Mouse (Mus musculus): ENCODE measurements around the gene Anxa11. TPM values are rescaled to one million over a fixed set of nuclear protein-coding genes. Genes with fewer than 3 reads are reported as not detected.
"Not testable (repeated sequence)": the region's sequence is repeated elsewhere in the genome, so short reads cannot be mapped to it uniquely, and the experiment has no call there.

Gene Anxa11
- polyA plus RNA-seq, 1 experiment from 2014 or later = 35.5 TPM

- H3K27me3 ChIP-seq (ENCODE audit: control insufficient read depth, insufficient read depth, low read length); H3K9me3 ChIP-seq (ENCODE audit: control insufficient read depth, low read depth, low read length); H3K4me1 ChIP-seq (ENCODE audit: control insufficient read depth, insufficient read depth, low read length); H3K27ac ChIP-seq (ENCODE audit: low read length); H3K36me3 ChIP-seq (ENCODE audit: control insufficient read depth, insufficient read depth, low read length); H3K4me3 ChIP-seq (ENCODE audit: low read depth, low read length); H3K9ac ChIP-seq (replicated peaks; ENCODE audit: low read depth, low read length); H3K4me2 ChIP-seq (replicated peaks; ENCODE audit: low read depth, low read length): not testable (repeated sequence)
- peak; percentile 81; the same call in 1 of the 2 replicates for ATAC-seq (ENCODE audit: insufficient number of reproducible peaks, insufficient read depth, low FRiP score, low read depth)
- WGBS = no CpG with 5 or more reads among the region's 3 CpGs
Measured at GRCm38 (mm10) chr14:25894566-25894965, 52.6 kb downstream of the Anxa11 start.

GRCm38 (mm10) chr14:25895686-25896085 is 53.7 kb downstream of the Anxa11 start:
- not testable (repeated sequence) for H3K4me2 ChIP-seq (replicated peaks; ENCODE audit: low read depth, low read length); H3K27me3 ChIP-seq (ENCODE audit: control insufficient read depth, insufficient read depth, low read length); H3K9ac ChIP-seq (replicated peaks; ENCODE audit: low read depth, low read length); ATAC-seq (ENCODE audit: insufficient number of reproducible peaks, insufficient read depth, low FRiP score, low read depth); H3K36me3 ChIP-seq (ENCODE audit: control insufficient read depth, insufficient read depth, low read length); H3K4me3 ChIP-seq (ENCODE audit: low read depth, low read length); H3K27ac ChIP-seq (ENCODE audit: low read length); H3K9me3 ChIP-seq (ENCODE audit: control insufficient read depth, low read depth, low read length); H3K4me1 ChIP-seq (ENCODE audit: control insufficient read depth, insufficient read depth, low read length)
- no CpG with 5 or more reads among the region's 7 CpGs for WGBS

GRCm38 (mm10) chr14:25903000-25903399 is 61.0 kb downstream of the Anxa11 start, which contains the start of gene Plac9a:
Gene Plac9a, minus strand, starts transcription at chr14:25903100.
- H3K4me1 ChIP-seq (ENCODE audit: control insufficient read depth, insufficient read depth, low read length); H3K9ac ChIP-seq (replicated peaks; ENCODE audit: low read depth, low read length); H3K4me3 ChIP-seq (ENCODE audit: low read depth, low read length); H3K36me3 ChIP-seq (ENCODE audit: control insufficient read depth, insufficient read depth, low read length); H3K4me2 ChIP-seq (replicated peaks; ENCODE audit: low read depth, low read length); H3K9me3 ChIP-seq (ENCODE audit: control insufficient read depth, low read depth, low read length); H3K27ac ChIP-seq (ENCODE audit: low read length); H3K27me3 ChIP-seq (ENCODE audit: control insufficient read depth, insufficient read depth, low read length); ATAC-seq (ENCODE audit: insufficient number of reproducible peaks, insufficient read depth, low FRiP score, low read depth): not testable (repeated sequence)
- WGBS = no CpG with 5 or more reads among the region's 10 CpGs

GRCm38 (mm10) chr14:25905243-25905642 is 63.3 kb downstream of the Anxa11 start:
- not testable (repeated sequence) for ATAC-seq (ENCODE audit: insufficient number of reproducible peaks, insufficient read depth, low FRiP score, low read depth); H3K4me1 ChIP-seq (ENCODE audit: control insufficient read depth, insufficient read depth, low read length); H3K36me3 ChIP-seq (ENCODE audit: control insufficient read depth, insufficient read depth, low read length); H3K27me3 ChIP-seq (ENCODE audit: control insufficient read depth, insufficient read depth, low read length); H3K9me3 ChIP-seq (ENCODE audit: control insufficient read depth, low read depth, low read length); H3K4me2 ChIP-seq (replicated peaks; ENCODE audit: low read depth, low read length); H3K9ac ChIP-seq (replicated peaks; ENCODE audit: low read depth, low read length); H3K4me3 ChIP-seq (ENCODE audit: low read depth, low read length); H3K27ac ChIP-seq (ENCODE audit: low read length)
- no CpG with 5 or more reads among the region's 5 CpGs for WGBS

GRCm38 (mm10) chr14:25907272-25907671 is 65.3 kb downstream of the Anxa11 start:
- no CpG with 5 or more reads among the region's 9 CpGs for WGBS
- ATAC-seq (ENCODE audit: insufficient number of reproducible peaks, insufficient read depth, low FRiP score, low read depth); H3K4me1 ChIP-seq (ENCODE audit: control insufficient read depth, insufficient read depth, low read length); H3K9me3 ChIP-seq (ENCODE audit: control insufficient read depth, low read depth, low read length); H3K4me3 ChIP-seq (ENCODE audit: low read depth, low read length); H3K27ac ChIP-seq (ENCODE audit: low read length); H3K27me3 ChIP-seq (ENCODE audit: control insufficient read depth, insufficient read depth, low read length); H3K9ac ChIP-seq (replicated peaks; ENCODE audit: low read depth, low read length); H3K36me3 ChIP-seq (ENCODE audit: control insufficient read depth, insufficient read depth, low read length); H3K4me2 ChIP-seq (replicated peaks; ENCODE audit: low read depth, low read length): not testable (repeated sequence)

GRCm38 (mm10) chr14:25908976-25909375 is 67.0 kb downstream of the Anxa11 start:
- ATAC-seq (ENCODE audit: insufficient number of reproducible peaks, insufficient read depth, low FRiP score, low read depth); H3K9ac ChIP-seq (replicated peaks; ENCODE audit: low read depth, low read length): not testable (repeated sequence)
- WGBS = no CpG with 5 or more reads among the region's 8 CpGs

GRCm38 (mm10) chr14:25918427-25919170 is 76.6 kb downstream of the Anxa11 start:
- not testable (repeated sequence) for H3K9me3 ChIP-seq (ENCODE audit: control insufficient read depth, low read depth, low read length); H3K4me1 ChIP-seq (ENCODE audit: control insufficient read depth, insufficient read depth, low read length); ATAC-seq (ENCODE audit: insufficient number of reproducible peaks, insufficient read depth, low FRiP score, low read depth); H3K4me2 ChIP-seq (replicated peaks; ENCODE audit: low read depth, low read length); H3K4me3 ChIP-seq (ENCODE audit: low read depth, low read length); H3K27ac ChIP-seq (ENCODE audit: low read length); H3K27me3 ChIP-seq (ENCODE audit: control insufficient read depth, insufficient read depth, low read length); H3K9ac ChIP-seq (replicated peaks; ENCODE audit: low read depth, low read length); H3K36me3 ChIP-seq (ENCODE audit: control insufficient read depth, insufficient read depth, low read length)
- WGBS = no CpG with 5 or more reads among the region's 5 CpGs

More at GRCm38 (mm10) chr14:25908976-25909375, 67.0 kb downstream of the Anxa11 start:
- H3K4me1 ChIP-seq (ENCODE audit: control insufficient read depth, insufficient read depth, low read length); H3K9me3 ChIP-seq (ENCODE audit: control insufficient read depth, low read depth, low read length); H3K27ac ChIP-seq (ENCODE audit: low read length); H3K36me3 ChIP-seq (ENCODE audit: control insufficient read depth, insufficient read depth, low read length); H3K4me3 ChIP-seq (ENCODE audit: low read depth, low read length); H3K27me3 ChIP-seq (ENCODE audit: control insufficient read depth, insufficient read depth, low read length); H3K4me2 ChIP-seq (replicated peaks; ENCODE audit: low read depth, low read length): not testable (repeated sequence)

GRCm38 (mm10) chr14:25926814-25927561 is 85.0 kb downstream of the Anxa11 start:
- H3K4me2 ChIP-seq (replicated peaks; ENCODE audit: low read depth, low read length); H3K9me3 ChIP-seq (ENCODE audit: control insufficient read depth, low read depth, low read length); H3K9ac ChIP-seq (replicated peaks; ENCODE audit: low read depth, low read length); H3K4me3 ChIP-seq (ENCODE audit: low read depth, low read length); H3K4me1 ChIP-seq (ENCODE audit: control insufficient read depth, insufficient read depth, low read length); H3K27me3 ChIP-seq (ENCODE audit: control insufficient read depth, insufficient read depth, low read length); H3K36me3 ChIP-seq (ENCODE audit: control insufficient read depth, insufficient read depth, low read length); H3K27ac ChIP-seq (ENCODE audit: low read length): not testable (repeated sequence)
- WGBS = no CpG with 5 or more reads among the region's 44 CpGs
- peak; percentile 92 for ATAC-seq (ENCODE audit: insufficient number of reproducible peaks, insufficient read depth, low FRiP score, low read depth)
